Comparison of ENCODE assay signal across 9 mouse cellular contexts in genomic region chr6:128108324-128109035, GRCm38 (mm10). TPM values are rescaled to one million over a fixed set of nuclear protein-coding genes. Genes with fewer than 3 reads are reported as not detected.
DNase-seq lines count a peak whose midpoint lies in the region.
"Had no signal": no experiment of that assay in that cellular context is flagged by ENCODE, and none has a peak within 500 bp of the region (broad histone marks: within the 10 kb centered on the region; RNA-seq: fewer than 3 reads in every experiment).

No protein-coding gene starts in this region.

- peaks cover 54% of the 10 kb centered on the region for H3K4me1 ChIP-seq in forebrain, embryonic 10.5 days

- H3K27me3 ChIP-seq in forebrain, embryonic 10.5 days (ENCODE audit: poor library complexity, severe bottlenecking) = no peaks in the 10 kb centered on the region
- H3K27me3 ChIP-seq: midbrain, embryonic 13.5 days had no signal

- WGBS in forebrain, embryonic 10.5 days = 87% methylated on average over 7 of the region's 7 CpGs

- peak; percentile 48 for DNase-seq in gastrocnemius, postnatal 25 days
- no peak for DNase-seq in gastrocnemius, postnatal 10 days
- peak; percentile 55 for DNase-seq in ovary, adult 18-20 months (ENCODE audit: low spot score)
- DNase-seq in ovary, postnatal 14 days (ENCODE audit: low spot score) = no peak
- peak; percentile 59 to 67 for DNase-seq in heart, postnatal 10 days
- no peak for DNase-seq in c-Kit-positive CD71-positive TER-119-positive erythroid progenitor cells, embryonic 14.5 days (ENCODE audit: low spot score)
- DNase-seq in forebrain, embryonic 10.5 days (ENCODE audit: extremely low spot score, low spot score) = no peak
- no peak for DNase-seq in layer of hippocampus, adult 18-20 months (ENCODE audit: low spot score in 2 of 2)

- no peak overlapping the region for H3K4me3 ChIP-seq in forebrain, embryonic 10.5 days
- H3K4me3 ChIP-seq: midbrain, embryonic 13.5 days had no signal

- H3K9me3 ChIP-seq in forebrain, embryonic 10.5 days = no peaks in the 10 kb centered on the region
- H3K9me3 ChIP-seq: midbrain, embryonic 13.5 days had no signal

- intact Hi-C loops in heart, postnatal 10 days (cut with DNase I) = no loop called here

- H3K36me3 ChIP-seq in forebrain, embryonic 10.5 days (replicated peaks) = no peaks in the 10 kb centered on the region
- H3K36me3 ChIP-seq: midbrain, embryonic 13.5 days had no signal

- H3K27ac ChIP-seq in forebrain, embryonic 10.5 days = no peak overlapping the region

RNA-seq across cellular contexts. Expression of gene Tspan9, which starts 34.9 kb away (rescaled TPM):
- 10 to 100 TPM; 48.6 to 56.6 TPM for total RNA-seq in gastrocnemius, postnatal 25 days (2021)
- 100 to 1,000 TPM; 109 to 119 TPM for total RNA-seq in gastrocnemius, postnatal 10 days (2021)
- 100 to 1,000 TPM; 184 to 197 TPM for total RNA-seq in heart, postnatal 10 days (2021)
- polyA plus RNA-seq in forebrain, embryonic 10.5 days (2016; fragmentation: Nextera tagmentation; extraction: Ambion mirVana) = 39.4 and 41.3 TPM in 2 replicates
- total RNA-seq in layer of hippocampus, adult 18-20 months (2021) = 10 to 100 TPM; 48.4 to 53.8 TPM

Comparison
In these comparisons a context has a peak if more than half of its experiments do, and no peak if none do; other contexts are left out.
1. DNase-seq: peak in gastrocnemius, postnatal 25 days (single experiment), ovary, adult 18-20 months (single experiment) and heart, postnatal 10 days (2 of 2); none in gastrocnemius, postnatal 10 days (single experiment), ovary, postnatal 14 days (single experiment), c-Kit-positive CD71-positive TER-119-positive erythroid progenitor cells, embryonic 14.5 days (single experiment), forebrain, embryonic 10.5 days (single experiment) and layer of hippocampus, adult 18-20 months (0 of 2).